Mouse (Mus musculus) embryo, embryonic 9.5 days (tissue): ENCODE measurements around the gene St3gal6.

Experiments used
- DNase-seq: peaks from one replicate; pipeline ENCODE4 v3.0.0-alpha.2; 2017; ENCODE audit errors: extremely low spot score

St3gal6 gene

DNA sequence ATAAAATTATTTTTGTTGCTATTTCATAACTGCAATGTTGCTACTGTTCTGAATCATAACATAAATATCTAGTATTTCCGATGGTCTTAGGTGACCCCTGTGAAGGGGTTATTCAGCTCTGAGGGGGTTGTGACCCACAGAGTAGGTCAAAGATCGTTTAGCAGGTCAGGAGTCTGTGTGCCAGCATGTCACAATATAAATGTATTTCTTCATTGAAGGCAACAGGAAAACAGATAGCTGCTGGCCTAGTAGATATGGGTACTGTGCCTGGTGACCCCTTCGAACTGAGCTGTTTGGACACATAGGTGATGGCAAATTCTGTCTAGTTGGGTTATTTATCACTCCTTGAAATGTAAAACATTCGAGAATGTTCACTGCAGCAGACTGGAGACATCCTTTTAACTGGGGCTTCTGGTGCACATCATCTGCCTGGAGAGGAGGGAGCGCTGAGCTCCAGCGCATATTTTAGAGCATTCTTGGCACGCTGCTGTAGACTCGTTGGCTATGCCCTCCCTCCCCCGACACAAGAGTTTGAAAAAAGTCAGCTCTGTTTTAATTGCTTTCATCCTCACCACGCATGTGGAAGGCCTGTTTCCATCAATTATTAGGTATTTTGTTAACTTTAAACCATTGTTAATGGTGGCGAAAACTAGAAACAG, 102.2 kb downstream of the St3gal6 start:
- DNase-seq, result no peak
